Mouse (Mus musculus) liver, embryonic 14.5 days (tissue): ENCODE results near the gene Dhx58. TPM values are rescaled to one million over a fixed set of nuclear protein-coding genes. Genes with fewer than 3 reads are reported as not detected.
A peak's percentile ranks its signal among the peaks of the same experiment; 100 is the strongest.

Experiments used
- ATAC-seq: fragments of 200-750 bp; cut with Nextera tagmentation; 2 replicates; pipeline ENCODE4 v1.8.0; 2017; ENCODE audit warnings: moderate number of reproducible peaks, mild to moderate bottlenecking, moderate library complexity; ENCODE audit not compliant: insufficient read depth
- DNase-seq, 3 experiments: peaks; one replicate each; pipeline ENCODE4 v3.0.0-alpha.2; 2012 to 2013; ENCODE audit warnings: low read depth in 3 of 3, low spot score in 3 of 3
- H3K27ac ChIP-seq: fragments of 300-500 bp; sonication (generic); 2 replicates; pipeline ENCODE4 v1.5.1; 2014; ENCODE audit warnings: moderate library complexity, mild to moderate bottlenecking, control low read depth, inconsistent platforms
- H3K27me3 ChIP-seq: fragments of 300-500 bp; sonication (generic); 2 replicates; pipeline ENCODE4 v1.6.1; 2014; ENCODE audit warnings: mild to moderate bottlenecking, low read length, moderate library complexity; ENCODE audit not compliant: control insufficient read depth, insufficient read depth
- H3K36me3 ChIP-seq: fragments of 300-500 bp; sonication (generic); replicated peaks from 2 replicates; pipeline ENCODE4 v1.6.1; 2014; ENCODE audit warnings: low read depth; ENCODE audit not compliant: control insufficient read depth, insufficient read depth
- H3K4me1 ChIP-seq, 2 experiments: fragments of 200-500 bp in 1 of 2; fragments of 300-500 bp in 1 of 2; sonication (generic) in 1 of 2; replicated peaks; 2 replicates each; pipeline ENCODE4 v1.6.1; 2012 to 2014; ENCODE audit warnings: antibody characterized with exemption in 1 of 2, inconsistent platforms in 1 of 2, low read length in 1 of 2; ENCODE audit not compliant: control insufficient read depth in 2 of 2, insufficient read depth in 2 of 2
- H3K4me2 ChIP-seq: fragments of 300-500 bp; sonication (generic); 2 replicates; pipeline ENCODE4 v1.6.1; 2014; ENCODE audit warnings: low read depth, mild to moderate bottlenecking, control low read depth, moderate library complexity
- H3K4me3 ChIP-seq, 2 experiments: fragments of 200-500 bp in 1 of 2; fragments of 300-500 bp in 1 of 2; sonication (generic) in 1 of 2; 2 replicates each; pipeline ENCODE4 v1.5.1; 2012 to 2014; ENCODE audit warnings: low read depth in 2 of 2, low read length in 2 of 2, mild to moderate bottlenecking in 2 of 2, control low read depth in 1 of 2, inconsistent platforms in 1 of 2, moderate library complexity in 1 of 2; ENCODE audit not compliant: insufficient read depth in 1 of 2
- H3K9ac ChIP-seq: fragments of 300-500 bp; sonication (generic); replicated peaks from 2 replicates; pipeline ENCODE4 v1.6.1; 2014; ENCODE audit warnings: mild to moderate bottlenecking, control low read depth, moderate library complexity
- H3K9me3 ChIP-seq: fragments of 300-500 bp; sonication (generic); 2 replicates; pipeline ENCODE4 v1.6.1; 2016; ENCODE audit warnings: low read length, mixed read lengths; ENCODE audit not compliant: control insufficient read depth
- CTCF ChIP-seq: IDR thresholded peaks from 2 replicates; pipeline ENCODE4 v1.5.1; 2016; ENCODE audit warnings: antibody characterized with exemption, low read depth, control low read depth
- EP300 ChIP-seq: IDR thresholded peaks from 2 replicates; pipeline ENCODE4 v1.6.1; 2016; ENCODE audit warnings: antibody characterized with exemption, low read depth
- WGBS: fragments of 180-500 bp; shearing (Covaris S2); extraction: QIAGEN DNeasy Blood & Tissue Kit; methylation state at CpG from one replicate; pipeline ENCODE4 v1.1.7; 2014; ENCODE audit not compliant: insufficient replicate concordance; 5-methylcytosine and 5-hydroxymethylcytosine counted together
- polyA plus RNA-seq, 2 experiments: library from polyadenylated mRNA; depleted of rRNA in 1 of 2; stranded (reverse) in 1 of 2; unstranded in 1 of 2; fragments of >200 nt; fragmentation: Nextera tagmentation in 1 of 2; extraction: Ambion mirVana in 1 of 2; gene quantifications; 2 replicates each; pipeline versions ENCODE4 v1.2.1 to v1.2.3; 2012 to 2014

Dhx58 gene
- polyA plus RNA-seq, 2 experiments: 1.6 to 1.7 TPM

GRCm38 (mm10) chr11:100705095-100705747 is 1.1 kb upstream of the Dhx58 start:
- Histone ChIP-seq H3K36me3 (peaks cover 3% of the 10 kb centered on the region), H3K27ac (no peak overlapping the region), H3K4me2 (no peak overlapping the region), H3K9ac (no peak overlapping the region), H3K9me3 (no peaks in the 10 kb centered on the region), H3K27me3 (no peaks in the 10 kb centered on the region), H3K4me1 (peaks cover 3 to 10% of the 10 kb centered on the region in 2 experiments; a peak in 2 of 4 replicates), H3K4me3 (no peak overlapping the region)
- no peak for ATAC-seq
- no peak for DNase-seq
- 82% methylated on average over 23 of the region's 23 CpGs for WGBS
- TF ChIP-seq CTCF (no peak), EP300 (no peak)

- Histone ChIP-seq H3K4me1 (peaks cover 3 to 10% of the 10 kb centered on the region in 2 experiments; a peak in 2 of 4 replicates), H3K4me2 (peak overlapping the region; percentile 53), H3K9me3 (no peaks in the 10 kb centered on the region), H3K27ac (no peak overlapping the region), H3K4me3 (no peak overlapping the region), H3K27me3 (no peaks in the 10 kb centered on the region), H3K36me3 (peaks cover 3% of the 10 kb centered on the region), H3K9ac (no peak overlapping the region)
- TF ChIP-seq EP300: no peak
- no peak for TF ChIP-seq CTCF
- 56% methylated on average over 11 of the region's 11 CpGs for WGBS
- 0 out of 2 replicates have a peak, but pooled peaks have one; percentile 10 for ATAC-seq
- no peak for DNase-seq
Observed at GRCm38 (mm10) chr11:100703366-100703765, 705 bp downstream of the Dhx58 start.

GRCm38 (mm10) chr11:100702906-100703305 is 1.2 kb downstream of the Dhx58 start:
- 0 out of 2 replicates have a peak, but pooled peaks have one; percentile 4 for ATAC-seq
- TF ChIP-seq CTCF (no peak), EP300 (no peak)
- H3K4me3 ChIP-seq: peak overlapping the region; percentile 19 to 40
- H3K27me3 ChIP-seq: no peaks in the 10 kb centered on the region
- no peaks in the 10 kb centered on the region for H3K9me3 ChIP-seq
- H3K4me1 ChIP-seq: peaks cover 3 to 10% of the 10 kb centered on the region in 2 experiments; a peak in 2 of 4 replicates
- peaks cover 3% of the 10 kb centered on the region for H3K36me3 ChIP-seq
- no peak overlapping the region; the same call in 1 of the 2 replicates for H3K9ac ChIP-seq
- H3K4me2 ChIP-seq: peak overlapping the region; percentile 53
- DNase-seq: no peak
- no peak overlapping the region for H3K27ac ChIP-seq
- WGBS: 29% methylated on average over 7 of the region's 7 CpGs

GRCm38 (mm10) chr11:100702081-100702851 is 1.8 kb downstream of the Dhx58 start:
- DNase-seq (peak; percentile 54 to 64 (median 54)), ATAC-seq (no peak; the same call in 1 of the 2 replicates)
- TF ChIP-seq EP300 (no peak), CTCF (peak; percentile 93)
- H3K4me1 ChIP-seq: peaks cover 3 to 10% of the 10 kb centered on the region in 2 experiments; a peak in 2 of 4 replicates
- peaks cover 3% of the 10 kb centered on the region for H3K36me3 ChIP-seq
- no peaks in the 10 kb centered on the region for H3K27me3 ChIP-seq
- WGBS: 39% methylated on average over 19 of the region's 19 CpGs
- H3K27ac ChIP-seq: no peak overlapping the region
- H3K4me3 ChIP-seq: peak overlapping the region; percentile 19 to 40
- peak overlapping the region; percentile 53 for H3K4me2 ChIP-seq
- H3K9ac ChIP-seq: no peak overlapping the region; the same call in 1 of the 2 replicates
- no peaks in the 10 kb centered on the region for H3K9me3 ChIP-seq

GRCm38 (mm10) chr11:100701301-100701700 is 2.8 kb downstream of the Dhx58 start:
- 6% methylated on average over 14 of the region's 14 CpGs for WGBS
- H3K27me3 ChIP-seq: no peaks in the 10 kb centered on the region
- peak in 2 of 3 experiments; percentile 52 to 54 for DNase-seq

More at GRCm38 (mm10) chr11:100701301-100701700, 2.8 kb downstream of the Dhx58 start:
- H3K9me3 ChIP-seq: no peaks in the 10 kb centered on the region
- H3K4me3 ChIP-seq: peak overlapping the region; percentile 16 to 30
- no peak overlapping the region for H3K27ac ChIP-seq
- no peak overlapping the region for H3K9ac ChIP-seq
- ATAC-seq: peak; percentile 40; the same call in 1 of the 2 replicates
- TF ChIP-seq CTCF (no peak), EP300 (no peak)
- no peaks in the 10 kb centered on the region; the same call in none of the 2 replicates for H3K36me3 ChIP-seq
- H3K4me2 ChIP-seq: peak overlapping the region; percentile 51
- H3K4me1 ChIP-seq: peaks cover 3 to 10% of the 10 kb centered on the region in 2 experiments; a peak in 2 of 4 replicates
